Mouse (Mus musculus): ENCODE measurements around the gene Rnf10.

Gene Rnf10

GRCm38 (mm10) chr5:115233031-115233780, 39.5 kb downstream of the Rnf10 start:
- DNase-seq: no peak

DNA sequence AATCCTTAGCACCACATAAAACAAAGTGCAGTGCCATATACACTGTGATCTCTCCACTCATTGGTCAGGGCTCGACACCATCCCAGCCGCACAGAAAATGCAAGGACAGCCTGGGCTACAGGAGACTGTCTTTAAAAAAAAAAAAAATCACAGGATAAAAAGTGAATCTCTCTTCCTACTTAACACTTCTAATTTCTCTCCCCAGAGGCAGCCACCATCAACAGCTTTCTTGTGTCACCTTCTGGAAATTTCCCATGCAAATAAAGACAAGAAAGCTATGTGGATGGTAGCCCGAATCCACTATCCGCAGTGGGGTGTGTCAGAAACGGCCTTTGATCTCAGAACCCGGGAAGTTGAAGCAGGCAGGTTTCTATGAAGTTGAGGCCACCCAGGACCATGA, 40.2 kb downstream of the Rnf10 start:
- no peak for DNase-seq

DNA sequence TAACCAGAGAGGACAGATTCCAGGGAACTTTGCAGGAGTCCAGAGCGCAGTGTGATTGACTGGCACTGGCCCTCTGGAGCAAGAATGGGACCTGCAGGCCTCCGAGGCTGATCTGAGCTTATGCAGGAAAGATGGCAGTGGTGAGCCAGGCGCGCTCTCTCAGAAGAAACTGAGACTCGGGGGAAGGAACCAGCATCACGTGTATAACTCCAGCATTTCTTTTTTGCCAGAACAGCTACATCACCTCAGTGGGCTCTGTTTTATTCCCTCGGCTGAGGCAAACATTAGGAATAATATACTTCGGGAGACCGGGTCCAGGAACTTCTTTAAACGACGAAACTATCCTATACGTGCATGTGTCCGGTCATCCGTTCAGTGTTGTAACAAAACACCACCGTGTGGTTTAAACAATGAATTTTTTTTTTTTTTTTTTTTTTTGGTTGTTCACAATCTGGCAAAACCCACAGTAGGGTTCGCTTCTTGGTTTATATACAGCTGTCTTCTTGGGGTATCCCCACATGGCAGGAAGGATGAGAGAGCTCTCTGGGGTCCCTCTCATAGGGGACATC, 41.1 kb downstream of the Rnf10 start:
- no peak for DNase-seq

DNA sequence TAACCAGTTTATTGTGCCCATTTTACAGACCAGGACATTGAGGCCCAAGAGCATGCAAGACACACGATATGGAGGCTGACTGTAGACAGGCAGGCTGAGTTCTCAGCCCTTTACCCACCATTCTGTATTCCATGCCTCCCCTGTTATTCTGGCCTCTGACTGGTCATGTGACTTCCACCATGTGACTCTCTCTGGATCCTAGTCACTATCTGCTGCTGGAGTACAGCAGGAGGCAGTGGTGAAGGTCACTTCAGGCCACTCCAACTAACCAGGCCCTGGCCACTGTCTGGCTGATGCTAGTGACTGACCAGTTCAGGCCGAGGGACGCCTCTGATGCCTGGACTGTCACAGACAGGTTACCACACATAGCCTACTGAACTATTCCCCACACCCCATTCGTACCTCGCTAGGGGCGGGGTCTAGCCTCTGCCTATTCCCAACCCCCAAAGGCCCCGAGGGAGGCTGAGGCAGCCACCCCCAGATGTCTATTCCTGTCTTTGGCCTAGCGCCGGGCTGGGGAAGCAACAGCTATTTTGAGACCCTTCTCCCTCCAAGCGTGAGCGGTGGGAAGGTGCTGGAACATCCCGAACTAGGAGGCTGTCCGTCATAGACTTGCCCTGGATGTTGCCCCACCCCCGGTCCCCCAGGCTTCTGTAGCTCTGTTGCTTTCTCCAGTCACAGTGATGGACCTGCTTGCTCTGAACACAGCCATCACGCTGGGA, 41.7 kb downstream of the Rnf10 start:
- no peak for DNase-seq

- no peak for DNase-seq
Observed at GRCm38 (mm10) chr5:115222485-115222884, 50.2 kb downstream of the Rnf10 start.

DNA sequence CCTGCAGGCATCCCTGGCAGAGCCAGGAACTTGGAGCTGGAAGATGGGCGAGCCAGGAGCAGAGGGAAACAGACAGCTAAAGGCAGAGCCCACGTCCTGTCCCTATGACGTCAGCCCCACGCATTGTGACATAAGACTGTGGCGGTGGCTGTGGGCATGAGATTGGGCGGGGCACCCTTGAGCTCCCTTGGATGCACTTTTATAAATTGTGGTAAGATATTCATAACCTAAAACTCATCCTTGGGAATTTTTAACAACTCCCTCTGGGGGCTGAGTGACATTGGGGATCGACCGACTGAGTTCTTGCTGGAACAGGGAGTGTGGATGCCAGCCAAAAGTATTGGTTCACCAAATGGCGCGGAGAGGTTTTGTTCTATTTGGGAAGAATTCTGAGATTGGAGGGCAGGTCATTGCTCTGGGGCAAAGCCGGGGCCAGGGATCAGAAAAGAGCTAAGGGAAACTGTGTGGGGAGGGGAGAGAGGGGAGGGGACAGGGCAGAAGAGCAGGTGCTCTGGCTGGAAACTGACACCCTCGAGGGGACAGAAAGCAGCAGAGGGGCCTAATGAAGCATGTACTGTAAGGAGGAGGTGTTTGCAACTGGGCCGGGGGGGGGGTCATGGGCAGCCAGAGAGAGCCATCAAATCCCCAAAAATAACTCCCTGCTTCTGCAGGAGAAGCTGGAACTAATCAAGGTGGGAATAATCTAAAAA, 51.6 kb downstream of the Rnf10 start:
- DNase-seq: peak; percentile 75

GRCm38 (mm10) chr5:115217998-115218397, 54.7 kb downstream of the Rnf10 start:
- DNase-seq: no peak

- peak; percentile 59 for DNase-seq
Observed at GRCm38 (mm10) chr5:115215273-115216185, 57.2 kb downstream of the Rnf10 start.

GRCm38 (mm10) chr5:115214864-115215263, 57.8 kb downstream of the Rnf10 start:
- DNase-seq: peak; percentile 82

GRCm38 (mm10) chr5:115212861-115213260, 59.8 kb downstream of the Rnf10 start:
- no peak for DNase-seq

DNA sequence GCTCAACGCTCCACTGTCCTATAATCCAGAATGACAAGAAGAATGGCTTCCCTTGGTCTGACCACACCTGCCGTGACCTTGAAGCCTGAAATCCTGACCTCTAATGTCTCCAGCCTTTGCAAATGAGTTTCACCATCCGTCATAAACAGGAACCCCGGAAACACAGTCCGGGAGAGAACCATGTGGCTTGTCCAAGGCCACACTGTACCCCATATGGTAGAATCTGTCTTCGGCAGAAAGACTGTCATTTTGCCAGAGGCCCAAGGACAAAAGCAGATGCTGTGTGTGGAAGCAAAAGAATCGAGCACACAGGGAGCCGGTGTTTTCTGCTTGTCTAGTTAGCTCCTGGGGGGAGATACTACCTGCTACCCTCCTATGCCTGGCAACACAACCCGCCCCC, 60.2 kb downstream of the Rnf10 start:
- no peak for DNase-seq

DNA sequence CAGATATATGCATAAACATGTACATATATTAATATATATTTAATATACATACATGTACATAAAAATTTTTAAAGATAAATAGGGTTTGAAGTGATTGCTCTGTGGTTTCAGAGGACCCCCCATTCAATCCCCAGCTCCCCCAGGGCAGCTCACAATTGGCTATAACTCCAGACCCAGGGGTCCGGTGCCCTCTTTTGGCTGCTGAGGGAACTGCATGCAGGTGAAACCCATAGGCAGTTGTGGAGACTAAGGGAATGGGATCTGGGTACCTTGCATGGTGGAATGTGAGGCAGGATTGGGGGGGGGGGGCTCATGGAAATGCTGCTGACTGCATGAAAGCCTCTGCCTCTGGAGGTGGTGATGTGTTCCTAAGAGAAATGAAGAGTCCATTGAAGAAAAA, 62.3 kb downstream of the Rnf10 start:
- no peak for DNase-seq

GRCm38 (mm10) chr5:115208601-115209000, 64.1 kb downstream of the Rnf10 start:
- no peak for DNase-seq

DNA sequence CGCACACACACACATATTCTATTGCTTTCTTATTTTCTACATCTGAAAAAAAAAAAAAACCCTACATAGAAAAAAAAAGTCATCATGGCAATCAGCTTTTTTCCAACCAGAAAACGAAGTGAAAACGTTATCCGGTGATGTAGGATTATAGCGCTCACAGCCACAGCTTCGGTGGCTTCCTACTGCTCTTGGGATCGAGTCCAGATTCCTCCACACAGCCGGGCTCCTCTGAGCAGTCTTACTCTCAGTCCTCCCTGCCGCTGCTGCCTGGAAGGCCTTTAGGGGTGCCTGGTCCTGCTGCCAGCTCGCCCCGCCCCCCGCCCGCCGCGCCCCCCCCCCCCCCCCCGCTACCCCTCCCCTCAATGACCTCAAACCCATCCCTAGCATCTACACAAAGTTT, 64.8 kb downstream of the Rnf10 start:
- DNase-seq: no peak

DNA sequence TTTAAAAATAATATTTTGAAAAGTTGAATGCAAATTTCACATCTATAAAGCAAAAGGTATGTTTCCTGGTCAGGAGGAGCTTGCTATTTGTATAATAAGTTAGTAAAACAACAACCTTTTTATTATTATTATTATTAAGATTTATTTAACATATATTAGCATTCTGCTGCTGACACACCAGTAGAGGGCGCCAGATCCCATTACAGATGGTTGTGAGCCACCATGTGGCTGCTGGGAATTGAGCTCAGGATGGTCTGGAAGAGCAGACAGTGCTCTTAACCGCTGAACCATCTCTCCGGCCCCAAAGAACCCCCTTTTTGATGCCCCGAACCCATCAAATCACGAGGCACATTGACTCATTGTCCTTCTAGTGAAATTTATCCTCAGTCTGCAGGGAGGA, 65.5 kb downstream of the Rnf10 start:
- no peak for DNase-seq

GRCm38 (mm10) chr5:115204562-115205311, 68.0 kb downstream of the Rnf10 start:
- peak; percentile 87 for DNase-seq

- DNase-seq: peak; percentile 76
Observed at GRCm38 (mm10) chr5:115203735-115204561, 68.8 kb downstream of the Rnf10 start.

DNA sequence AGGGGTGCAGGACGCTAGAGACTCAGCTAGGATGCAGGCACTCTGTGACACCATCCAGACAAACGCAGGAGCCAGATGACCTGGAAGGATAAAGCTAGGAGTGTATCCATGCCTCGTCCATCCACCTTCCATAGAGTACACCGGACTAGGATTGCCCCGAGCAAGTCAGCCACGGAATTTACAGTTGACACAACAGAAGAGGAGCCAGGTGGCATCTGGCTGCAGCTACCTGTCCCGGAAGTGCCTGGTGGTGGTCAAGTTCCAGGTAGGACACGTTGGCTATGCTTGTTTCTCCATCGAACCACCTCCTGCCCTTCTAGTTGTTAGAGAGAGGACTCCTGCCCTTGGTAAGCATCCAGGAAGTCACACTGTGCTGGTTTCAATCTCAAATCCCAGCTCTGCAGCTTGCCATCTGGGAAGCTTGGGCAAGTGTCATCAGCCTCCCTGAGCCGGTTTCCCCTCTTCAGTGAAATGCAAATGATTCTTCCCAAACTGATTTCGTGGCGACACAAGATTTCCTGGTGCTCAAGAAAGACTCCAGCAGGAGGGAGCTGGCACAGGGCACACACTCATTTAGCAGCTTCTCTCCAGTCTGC, 78.0 kb downstream of the Rnf10 start:
- DNase-seq: peak; percentile 80

DNA sequence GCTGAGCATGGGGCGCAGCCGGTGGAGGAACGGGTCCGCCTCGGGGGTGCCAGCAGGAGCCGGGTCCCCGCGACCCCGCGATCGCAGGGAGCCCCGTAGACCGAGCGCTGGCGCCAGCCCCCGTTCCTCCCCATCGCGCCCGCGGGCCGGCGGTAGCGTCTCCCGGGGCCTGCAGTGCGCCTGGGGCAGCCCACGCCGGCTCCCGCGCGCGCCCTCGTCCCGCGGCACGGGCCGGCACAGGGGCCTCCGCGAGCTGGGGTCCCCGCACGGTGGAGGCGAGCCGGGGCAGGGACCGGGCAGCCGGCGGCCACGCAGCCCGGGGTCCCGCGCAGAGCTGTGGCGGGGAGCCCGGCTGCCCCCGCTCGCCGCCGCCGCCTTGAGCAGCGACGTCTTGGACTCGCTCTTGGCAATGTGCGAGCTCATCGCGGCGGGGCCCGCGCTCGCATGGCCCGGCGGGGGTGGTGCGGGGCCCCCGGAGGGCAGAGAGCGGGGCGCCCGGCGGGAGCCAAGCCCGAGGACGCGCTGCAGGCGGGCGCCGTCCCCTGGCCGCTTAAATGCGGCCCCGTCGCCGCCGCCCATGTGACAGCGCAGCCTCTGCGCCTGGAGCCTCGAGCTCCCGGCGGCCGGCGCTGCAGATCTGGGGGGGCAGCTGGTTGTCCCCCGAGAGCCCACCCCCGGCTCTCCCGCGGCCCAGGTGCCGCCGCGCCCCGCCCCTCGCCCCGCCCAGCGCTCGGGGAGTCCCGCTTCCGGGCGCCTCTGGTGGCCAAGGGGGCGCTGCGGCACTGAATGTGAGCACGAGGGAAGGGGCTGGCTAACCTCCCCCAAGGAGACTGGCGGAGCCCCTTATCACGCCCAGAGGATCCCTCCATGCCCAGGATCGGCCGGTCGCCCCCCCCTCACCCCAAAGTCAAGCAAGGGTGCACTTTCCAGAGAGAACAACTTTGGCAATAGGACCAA, 78.8 kb downstream of the Rnf10 start, which contains the start of gene Cabp1:
TSS of gene Cabp1 (minus strand) at position 713 of the 957 bp plus-strand sequence.
- peak; percentile 80 for DNase-seq

Data from cerebellum, adult 9-11 months (tissue).